Mouse (Mus musculus) kidney, adult 18-20 months (tissue): ENCODE results near the gene Cyb5rl.
"Not testable (repeated sequence)": the region's sequence is repeated elsewhere in the genome, so short reads cannot be mapped to it uniquely, and the experiment has no call there.

ENCODE experiments used
- DNase-seq: peaks from one replicate; pipeline ENCODE4 v3.0.0; 2021

Gene Cyb5rl

DNA sequence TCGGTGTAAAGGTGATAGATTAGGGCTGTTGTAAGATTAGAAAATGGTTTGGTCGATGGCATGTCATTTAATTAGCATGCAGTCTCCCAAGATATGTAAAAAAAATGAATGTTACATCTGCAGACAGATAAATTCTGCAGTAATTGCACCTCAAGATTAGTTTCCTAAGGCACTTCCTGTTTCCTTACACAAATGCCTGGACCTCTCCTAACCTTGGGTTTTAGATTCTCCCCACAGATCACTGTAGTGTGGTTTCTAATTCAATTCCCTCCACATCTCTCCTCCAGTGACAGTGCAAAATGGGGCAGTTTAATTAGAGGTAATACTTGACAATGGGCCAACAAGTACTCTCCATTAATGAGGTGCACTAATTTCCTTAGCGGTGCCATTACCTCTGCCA lies 3.6 kb upstream of the Cyb5rl start:
- DNase-seq: no peak

DNA sequence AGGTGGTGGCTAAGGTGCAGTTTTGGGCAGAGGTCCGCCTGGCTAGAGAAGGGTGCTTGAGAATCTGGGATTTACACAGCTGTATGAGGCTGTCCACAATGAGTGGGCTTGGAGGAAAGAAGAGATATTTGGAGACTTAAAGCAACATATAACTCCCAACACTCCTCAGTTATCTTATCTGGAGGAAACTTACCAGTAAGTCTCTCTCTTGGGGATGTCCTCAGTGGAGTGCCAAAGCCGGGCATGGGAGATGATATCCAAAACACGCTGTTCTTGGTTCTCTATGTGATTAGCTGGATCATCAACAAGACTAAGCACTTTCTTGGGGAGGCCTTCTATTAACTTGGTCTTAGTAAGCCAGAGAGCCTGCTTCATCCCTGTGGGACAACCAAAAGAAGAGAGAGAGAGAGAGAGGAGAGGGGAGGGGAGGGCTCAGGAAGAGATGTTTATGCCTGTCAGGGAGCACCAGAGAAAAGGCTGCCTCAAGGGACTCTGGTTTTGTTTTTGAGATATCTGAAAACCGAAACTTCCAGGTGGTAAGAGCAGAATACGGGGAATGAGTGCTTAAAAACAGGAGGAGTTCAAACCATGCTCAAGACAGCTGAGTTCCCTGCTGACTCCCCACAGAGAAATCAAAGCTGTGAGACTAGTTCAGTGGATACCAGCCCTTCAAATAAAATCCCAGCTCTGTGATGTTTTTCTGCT lies 2.2 kb upstream of the Cyb5rl start:
- DNase-seq: no peak

DNA sequence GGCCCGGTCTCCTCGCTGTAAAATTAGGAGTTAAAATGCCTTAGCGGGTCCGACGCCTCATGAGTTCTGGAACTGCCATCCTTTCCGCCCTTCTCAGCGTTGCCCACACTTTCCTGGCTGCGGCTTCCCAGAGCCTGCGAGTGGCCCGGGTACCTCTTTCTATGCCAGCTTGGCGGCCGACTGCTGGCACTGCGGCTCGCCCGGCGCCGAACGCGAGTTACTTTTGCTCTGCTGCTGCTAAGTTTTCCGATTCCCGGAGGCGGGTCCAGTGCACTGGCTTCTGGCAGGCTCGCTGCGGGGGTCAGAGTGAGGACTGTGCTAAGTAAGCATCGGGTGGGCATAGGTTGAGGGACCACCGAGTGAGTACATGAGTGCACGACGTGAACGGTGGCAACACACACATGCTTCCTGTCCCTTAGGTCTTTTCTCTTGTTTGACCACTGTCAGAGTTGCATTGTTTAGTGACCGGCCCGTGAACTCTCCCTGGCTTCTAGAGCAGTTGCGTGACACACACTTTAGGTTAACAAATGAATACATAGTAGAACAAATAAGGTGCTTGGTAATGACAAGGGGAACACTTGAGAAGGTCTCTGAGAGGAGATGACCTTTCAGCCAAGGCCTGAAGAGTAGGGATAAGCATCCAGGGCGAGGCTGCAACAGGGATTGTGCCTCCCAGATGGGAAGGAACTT lies 508 bp downstream of the Cyb5rl start:
- no peak for DNase-seq

GRCm38 (mm10) chr4:107072343-107072742 lies 5.6 kb downstream of the Cyb5rl start:
- DNase-seq: no peak

DNA sequence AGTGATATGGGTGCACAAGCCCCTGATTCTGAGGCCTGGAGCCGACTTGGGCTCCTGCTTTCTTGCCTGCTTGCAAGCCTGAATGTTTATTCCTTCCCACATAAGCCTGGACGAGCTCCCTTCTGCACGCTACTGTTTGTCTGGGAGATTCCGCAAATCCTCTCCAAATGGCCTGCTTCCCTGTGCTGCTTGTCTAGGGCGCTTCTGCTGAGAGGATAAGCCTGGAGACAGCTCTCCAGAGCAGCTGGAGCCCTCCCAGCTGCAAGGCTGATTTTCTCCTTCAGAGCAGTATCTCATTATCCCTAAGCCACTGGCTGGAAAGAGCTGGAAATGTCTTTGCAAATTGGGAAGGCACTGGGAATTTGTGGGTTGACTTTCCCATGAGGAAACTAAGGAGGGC lies 8.7 kb downstream of the Cyb5rl start:
- DNase-seq: no peak

DNA sequence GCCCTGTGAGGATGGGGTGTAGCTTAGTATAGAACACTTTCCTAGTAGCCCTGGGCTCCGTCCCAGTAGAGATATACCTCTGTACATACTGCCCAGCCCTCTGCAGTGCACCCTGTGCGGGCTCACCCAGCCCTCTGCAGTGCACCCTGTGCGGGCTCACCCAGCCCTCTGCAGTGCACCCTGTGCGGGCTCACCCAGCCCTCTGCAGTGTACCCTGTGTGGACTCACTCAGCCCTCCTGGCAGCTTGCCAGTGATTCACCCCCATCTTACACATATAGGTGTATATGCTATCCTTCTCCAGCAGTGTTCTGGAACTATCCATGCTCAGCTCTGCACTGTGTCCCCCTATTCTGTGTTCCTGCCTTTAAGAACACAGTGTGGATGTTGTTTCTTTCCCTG lies 12.1 kb downstream of the Cyb5rl start:
- DNase-seq: no peak

DNA sequence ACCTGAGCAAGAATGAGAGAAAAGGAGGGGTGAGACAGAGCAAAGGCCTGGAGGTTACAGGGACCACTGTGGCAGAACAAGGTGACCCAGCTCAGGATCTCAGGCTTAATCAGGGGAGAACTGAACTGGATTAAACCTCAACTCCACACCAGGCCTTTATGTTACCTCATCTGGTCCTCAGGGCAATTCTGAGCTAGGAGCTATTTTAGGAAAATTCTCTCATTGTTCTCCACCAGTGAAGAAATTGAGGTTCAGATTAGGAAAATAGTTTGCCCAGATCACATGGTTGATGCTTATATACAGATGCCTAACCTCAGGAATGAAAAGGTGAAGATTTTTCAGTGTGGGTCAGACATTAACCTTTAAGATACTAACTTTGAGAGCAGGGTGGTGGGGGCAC lies 12.9 kb downstream of the Cyb5rl start:
- no peak for DNase-seq

- DNase-seq: no peak
Observed at GRCm38 (mm10) chr4:107082185-107082584, 15.4 kb downstream of the Cyb5rl start.

DNA sequence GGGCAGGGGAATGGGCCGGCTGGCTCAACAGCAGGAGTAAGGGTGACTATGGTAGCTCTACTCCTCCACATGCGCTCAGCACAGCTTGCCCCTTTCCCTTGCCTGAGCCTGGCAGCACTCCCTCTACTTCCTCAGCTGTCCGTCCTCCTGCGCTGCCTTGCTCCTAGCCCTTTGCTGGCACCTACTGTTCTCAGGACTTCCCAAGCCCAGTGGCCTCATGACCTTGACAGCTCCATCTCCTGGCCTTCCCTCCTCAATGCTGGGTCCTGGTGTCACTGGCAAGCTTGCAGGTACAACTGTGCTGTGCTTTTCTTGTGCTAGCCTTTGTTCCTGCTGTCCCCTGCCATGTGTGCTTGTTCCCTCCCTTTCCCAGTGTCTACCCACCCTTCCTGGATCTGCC lies 16.3 kb downstream of the Cyb5rl start:
- no peak for DNase-seq

DNA sequence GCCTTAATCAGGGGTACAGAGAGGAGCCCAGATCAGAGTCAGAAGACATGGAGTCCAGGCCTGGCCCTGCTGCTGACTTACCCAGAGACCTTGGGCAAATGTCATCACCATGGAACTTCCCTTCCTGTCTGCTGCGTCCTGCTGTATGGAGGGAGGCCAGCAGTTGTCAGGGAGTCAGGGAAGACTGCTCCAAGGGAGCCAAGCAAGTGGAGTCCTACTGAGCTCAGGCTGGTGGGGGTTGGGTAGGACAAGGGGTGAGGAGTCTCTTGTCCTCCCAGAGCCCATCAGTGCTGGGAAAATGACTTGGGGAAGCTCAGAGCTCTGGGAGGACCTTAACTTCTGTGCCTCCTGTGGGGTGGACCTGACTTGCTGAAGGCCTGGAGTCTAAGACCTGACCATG lies 17.6 kb downstream of the Cyb5rl start:
- no peak for DNase-seq

GRCm38 (mm10) chr4:107084858-107085257 lies 18.1 kb downstream of the Cyb5rl start:
- peak; percentile 70 for DNase-seq

DNA sequence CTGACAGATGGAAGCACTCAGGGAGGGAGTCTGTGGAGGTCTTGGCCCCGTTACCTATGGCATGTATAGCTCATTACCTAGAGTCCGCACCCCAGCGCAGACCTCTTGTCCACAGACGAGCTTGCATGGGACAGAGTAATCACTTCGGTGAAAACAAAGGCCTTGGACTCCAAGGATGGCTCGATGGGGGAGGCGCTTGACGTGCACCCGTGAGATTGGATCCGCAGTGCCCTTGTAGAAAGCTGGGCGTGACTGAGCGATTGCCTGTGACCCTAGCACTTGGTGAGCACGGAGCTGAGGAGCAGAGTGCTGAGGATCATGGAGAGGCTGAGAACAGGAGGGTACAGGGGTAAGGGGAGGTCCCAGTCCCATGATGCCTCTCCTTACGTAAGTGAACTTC lies 24.9 kb downstream of the Cyb5rl start:
- no peak for DNase-seq

- no peak for DNase-seq
Observed at GRCm38 (mm10) chr4:107094484-107095187, 27.8 kb downstream of the Cyb5rl start.

GRCm38 (mm10) chr4:107096043-107096442 lies 29.3 kb downstream of the Cyb5rl start:
- no peak for DNase-seq

DNA sequence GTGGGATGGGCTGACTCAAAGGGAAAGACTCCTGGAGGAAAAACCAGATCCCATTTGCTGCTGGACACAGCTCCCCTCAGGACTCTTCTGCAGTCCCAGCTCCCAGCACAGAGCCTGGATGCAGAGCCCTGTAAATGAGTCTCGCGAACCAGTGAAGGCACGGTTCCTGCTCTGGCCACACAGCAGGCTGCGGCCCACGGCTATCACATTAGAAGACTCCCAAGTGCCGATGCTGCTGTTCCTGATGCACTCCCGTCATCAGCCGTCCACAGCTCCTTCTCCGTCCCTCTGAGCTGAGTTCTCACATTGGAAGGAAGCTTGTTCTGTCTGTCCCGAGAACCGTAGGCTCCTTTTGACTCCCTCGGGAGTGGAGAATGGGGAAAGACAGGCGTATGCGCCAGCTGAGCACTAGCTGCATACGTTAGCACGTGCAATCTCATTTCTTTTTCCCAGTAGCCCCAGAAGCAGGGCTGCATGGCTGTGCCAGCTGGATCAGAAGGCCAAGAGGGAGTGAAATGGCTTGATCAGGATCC lies 30.1 kb downstream of the Cyb5rl start, which contains the start of gene Cdcp2:
Gene Cdcp2 (plus strand): TSS at position 51 of the 533 bp plus-strand sequence.
- no peak for DNase-seq

DNA sequence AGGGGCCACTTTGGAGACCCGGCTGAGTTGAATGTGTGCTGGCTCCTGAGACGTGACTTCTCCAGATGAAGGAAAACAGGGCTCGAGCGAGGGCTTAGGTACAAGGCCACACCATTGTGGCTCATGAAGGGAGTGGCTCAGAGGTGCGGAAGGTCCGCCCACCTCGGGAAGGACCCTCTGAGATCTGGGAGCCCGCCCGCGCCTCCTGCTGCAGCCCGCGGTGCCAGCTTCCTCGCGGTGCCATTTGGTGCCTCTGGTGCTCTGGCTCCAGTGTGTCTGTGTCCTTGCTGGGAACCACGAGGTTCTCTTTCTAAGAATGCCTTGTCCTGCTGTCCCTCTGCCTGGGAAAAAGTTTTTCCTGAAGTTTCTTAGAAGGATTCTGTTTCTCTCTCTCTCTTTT lies 31.1 kb downstream of the Cyb5rl start:
- no peak for DNase-seq

DNA sequence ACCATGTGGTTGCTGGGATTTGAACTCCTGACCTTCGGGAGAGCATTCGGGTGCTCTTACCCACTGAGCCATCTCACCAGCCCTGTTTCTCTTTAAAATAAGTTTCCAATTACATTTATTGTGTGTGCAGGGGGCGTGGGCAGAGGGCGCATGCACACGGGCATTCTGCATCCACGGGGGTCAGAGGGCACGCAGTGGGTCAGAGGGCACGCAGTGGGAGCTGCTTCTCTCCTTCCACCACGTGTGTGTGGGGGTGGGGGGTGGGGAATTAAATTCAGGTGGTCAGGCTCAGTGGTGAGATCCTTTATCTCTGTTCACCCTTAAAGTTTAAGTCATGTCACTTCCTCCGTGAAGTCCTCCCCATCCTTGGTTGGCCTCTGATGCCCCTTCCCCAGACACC lies 31.6 kb downstream of the Cyb5rl start:
- no peak for DNase-seq

GRCm38 (mm10) chr4:107098791-107099525 lies 32.2 kb downstream of the Cyb5rl start:
- DNase-seq: no peak

DNA sequence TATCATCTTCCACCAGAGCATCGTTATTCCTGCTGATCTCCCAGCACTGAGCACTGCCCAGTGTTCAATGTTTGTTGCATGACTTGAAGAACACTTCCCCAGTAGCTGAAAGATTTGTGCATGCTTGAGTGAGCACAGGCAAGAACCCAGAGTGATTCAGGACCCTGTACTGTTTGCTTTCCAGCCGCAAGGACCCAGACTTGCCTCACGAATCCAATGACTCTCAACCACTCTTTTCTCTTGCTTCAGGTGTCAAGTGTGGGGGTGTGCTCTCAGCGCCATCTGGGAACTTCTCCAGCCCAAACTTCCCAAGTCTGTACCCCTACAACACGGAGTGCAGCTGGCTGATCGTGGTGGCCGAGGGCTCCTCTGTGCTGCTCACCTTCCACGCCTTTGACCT lies 35.4 kb downstream of the Cyb5rl start:
- DNase-seq: no peak

DNA sequence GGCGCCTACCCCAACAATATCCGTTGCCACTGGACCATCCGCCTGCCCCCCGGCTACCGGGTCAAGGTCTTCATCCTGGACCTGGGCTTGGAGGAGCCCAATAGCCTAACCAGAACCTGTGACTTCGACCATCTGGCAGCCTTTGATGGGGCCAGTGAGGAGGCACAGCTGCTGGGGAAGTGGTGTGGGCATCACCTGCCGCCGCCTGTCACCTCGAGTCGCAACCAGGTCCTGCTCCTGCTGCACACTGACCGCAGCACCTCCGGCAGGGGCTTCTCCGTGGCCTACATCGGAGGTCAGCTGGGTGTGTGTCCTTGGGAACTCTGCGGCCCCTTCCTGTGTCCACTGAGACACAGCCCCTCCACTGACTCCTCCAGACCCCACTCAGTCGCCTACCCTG lies 40.0 kb downstream of the Cyb5rl start:
- DNase-seq: no peak

DNA sequence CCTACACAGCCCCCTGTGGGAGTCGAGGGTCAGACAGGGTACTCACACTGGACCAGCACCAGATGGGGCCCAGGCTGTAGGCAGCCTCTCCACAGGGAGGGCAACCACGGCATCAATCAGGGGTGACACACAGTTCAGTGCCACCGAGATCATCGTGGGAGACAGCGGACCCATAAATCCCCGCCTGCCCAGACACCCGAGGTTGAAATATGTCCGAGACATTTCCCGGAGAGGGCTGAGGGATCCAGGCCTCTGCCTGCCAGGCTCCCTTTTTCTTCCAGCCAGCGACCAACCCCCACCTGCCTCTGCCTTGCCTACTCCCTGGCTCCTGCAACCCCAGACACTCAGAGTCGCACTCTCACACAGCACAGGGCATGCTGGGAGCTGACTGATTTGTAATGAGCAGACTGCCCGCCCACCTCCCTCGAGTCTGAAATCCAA lies 41.5 kb downstream of the Cyb5rl start:
- DNase-seq: no peak

GRCm38 (mm10) chr4:107109181-107109580 lies 42.4 kb downstream of the Cyb5rl start:
- not testable (repeated sequence) for DNase-seq

- no peak for DNase-seq
Observed at GRCm38 (mm10) chr4:107114278-107114677, 47.5 kb downstream of the Cyb5rl start.
